7 mouse cellular contexts compared by ENCODE assay signal in genomic region chr8:125910365-125911228, GRCm38 (mm10). TPM values are rescaled to one million over a fixed set of nuclear protein-coding genes. Genes with fewer than 3 reads are reported as not detected.
DNase-seq lines count a peak whose midpoint lies in the region; ATAC-seq and TF ChIP-seq lines count a peak whose summit lies in the region.

Gene Map3k21 (plus strand): TSS chr8:125910450.

- H3K27ac ChIP-seq in ES-E14 (ENCODE audit: insufficient read depth, low read depth, low read length, poor library complexity, severe bottlenecking) = no peak within 1 kb of the TSS
- H3K27ac ChIP-seq in embryonic facial prominence, embryonic 13.5 days = no peak within 1 kb of the TSS
- H3K27ac ChIP-seq in liver, embryonic 15.5 days (replicated peaks) = no peak within 1 kb of the TSS

- H3K4me3 ChIP-seq in ES-E14 (ENCODE audit: insufficient read depth in 1 of 2, low read depth in 1 of 2, low read length in 2 of 2, poor library complexity in 1 of 2, severe bottlenecking in 1 of 2) = peak within 1 kb of the TSS; percentile 64 to 67
- H3K4me3 ChIP-seq in embryonic facial prominence, embryonic 13.5 days = peak within 1 kb of the TSS; percentile 57
- peak within 1 kb of the TSS; percentile 40 for H3K4me3 ChIP-seq in liver, embryonic 15.5 days (replicated peaks)

- H3K4me1 ChIP-seq in ES-E14 (ENCODE audit: control insufficient read depth in 2 of 2, insufficient read depth in 2 of 2, low read length in 2 of 2, poor library complexity in 1 of 2) = no peaks in the 10 kb centered on the region
- H3K4me1 ChIP-seq in embryonic facial prominence, embryonic 13.5 days = peaks cover 17% of the 10 kb centered on the region
- 0 out of 2 replicates have a peak, but pooled peaks cover 4% of the 10 kb centered on the region for H3K4me1 ChIP-seq in liver, embryonic 15.5 days (replicated peaks)

- H3K9ac ChIP-seq in ES-E14 (ENCODE audit: insufficient read depth, low read depth, low read length, poor library complexity, severe bottlenecking) = peak within 1 kb of the TSS; percentile 41; the same call in 1 of the 2 replicates
- peak within 1 kb of the TSS; percentile 64 for H3K9ac ChIP-seq in embryonic facial prominence, embryonic 13.5 days
- H3K9ac ChIP-seq in liver, embryonic 15.5 days = no peak within 1 kb of the TSS

- under 1% methylated on average over 93 of the region's 93 CpGs for WGBS in embryonic facial prominence, embryonic 13.5 days
- WGBS in liver, embryonic 15.5 days (ENCODE audit: insufficient replicate concordance) = 1% methylated on average over 91 of the region's 93 CpGs

- no peaks in the 10 kb centered on the region for H3K36me3 ChIP-seq in ES-E14 (ENCODE audit: control insufficient read depth, insufficient read depth, low read length, poor library complexity, severe bottlenecking)
- H3K36me3 ChIP-seq in embryonic facial prominence, embryonic 13.5 days = no peaks in the 10 kb centered on the region
- no peaks in the 10 kb centered on the region for H3K36me3 ChIP-seq in liver, embryonic 15.5 days (replicated peaks)

- peak; percentile 29 for ATAC-seq in Patski
- 0 out of 2 replicates have a peak, but pooled peaks have one; percentile 17 for ATAC-seq in embryonic facial prominence, embryonic 13.5 days (ENCODE audit: insufficient number of reproducible peaks, insufficient read depth, low FRiP score, low TSS enrichment, low read depth)
- no peak for ATAC-seq in liver, embryonic 15.5 days (ENCODE audit: insufficient read depth)

- in situ Hi-C loops in ES-E14 (cut with MboI; ENCODE audit: low sequenced_read_pairs in 2 of 2, unreplicated experiment in 2 of 2) (no loop called here), Patski (cut with MboI; ENCODE audit: low pct_unique_long_range_greater_than_20kb) (no loop called here)

- no peaks in the 10 kb centered on the region for H3K9me3 ChIP-seq in ES-E14 (ENCODE audit: control insufficient read depth, insufficient read depth, low read depth, low read length)
- no peaks in the 10 kb centered on the region for H3K9me3 ChIP-seq in embryonic facial prominence, embryonic 13.5 days
- no peaks in the 10 kb centered on the region for H3K9me3 ChIP-seq in liver, embryonic 15.5 days (replicated peaks)

- POLR2A ChIA-PET in Patski (lab: Charles Lee) = interaction anchor here (1.1 to 1.8 kb wide), 2 partner anchors 10 to 13 kb away, joined by 3 to 7 read pairs; no protein-coding TSS in a partner anchor

- no peak for TF ChIP-seq CTCF in Patski (IDR thresholded peaks at IDR 0.05)

- H3K4me2 ChIP-seq in embryonic facial prominence, embryonic 13.5 days = peak within 1 kb of the TSS; percentile 100
- H3K4me2 ChIP-seq in liver, embryonic 15.5 days = peak within 1 kb of the TSS; percentile 65

- CTCF ChIA-PET in Patski (lab: Charles Lee) = interaction anchor here (0.9 to 1.7 kb wide), 2 partner anchors 8 to 9 kb away, joined by 3 read pairs; no protein-coding TSS in a partner anchor

- DNase-seq in ES-E14 (ENCODE audit: low read depth, low spot score) (no peak), Patski (ENCODE audit: low read depth, low spot score) (no peak)
- DNase-seq in heart, postnatal 4 days = peak; percentile 39
- DNase-seq in retina, postnatal 1 day = peak; percentile 56
- no peak for DNase-seq in ovary, postnatal 10 days (ENCODE audit: low spot score)

- no peaks in the 10 kb centered on the region for H3K27me3 ChIP-seq in Patski
- peaks cover 73% of the 10 kb centered on the region for H3K27me3 ChIP-seq in embryonic facial prominence, embryonic 13.5 days
- H3K27me3 ChIP-seq in liver, embryonic 15.5 days = peaks cover 58% of the 10 kb centered on the region

TF ChIP-seq in ES-E14, 5 proteins besides CTCF, POLR2A, EP300 and RAD21:
- TF ChIP-seq ZC3H11A (IDR thresholded peaks at IDR 0.05; ENCODE audit: borderline replicate concordance, low read depth, low read length) (no peak), MAFK (IDR thresholded peaks at IDR 0.05; ENCODE audit: insufficient read depth, low read depth, low read length) (no peak), CHD2 (IDR thresholded peaks at IDR 0.05; ENCODE audit: low read depth, low read length) (no peak), ZNF384 (IDR thresholded peaks at IDR 0.05; ENCODE audit: low read depth, low read length) (no peak), HCFC1 (IDR thresholded peaks at IDR 0.05; ENCODE audit: borderline replicate concordance, insufficient read depth, low read length) (no peak)

RNA-seq across cellular contexts. Expression of gene Map3k21, which starts in this region (rescaled TPM):
- 0.04 and 0.11 TPM in 2 replicates for total RNA-seq in ES-E14 (2012; rRNA removed)
- polyA plus RNA-seq in Patski (2021) = 11.9 TPM
- 0.10 and 0.14 TPM in 2 replicates for polyA plus RNA-seq in embryonic facial prominence, embryonic 13.5 days (2015; fragmentation: Nextera tagmentation; extraction: Ambion mirVana)
- total RNA-seq in heart, postnatal 4 days (2021) = under 1 TPM; 0.36 TPM
- polyA plus RNA-seq in liver, embryonic 15.5 days (2015; fragmentation: Nextera tagmentation; extraction: Ambion mirVana) = 0.07 and 0.20 TPM in 2 replicates

Comparison
In these comparisons a context has a peak if more than half of its experiments do, and no peak if none do; other contexts are left out.
1. RNA of gene Map3k21 (polyA plus RNA-seq): 11.9 TPM in Patski (single experiment); 0.10 to 0.14 TPM in embryonic facial prominence, embryonic 13.5 days and 0.07 to 0.20 TPM in liver, embryonic 15.5 days; every median in the first group is over 10 times any median in the second.
2. Peak in ATAC-seq, H3K4me3 ChIP-seq, H3K9ac ChIP-seq and H3K4me2 ChIP-seq in embryonic facial prominence, embryonic 13.5 days; RNA of the gene not detected or under 1 TPM.
3. Peak in DNase-seq in heart, postnatal 4 days; RNA of the gene not detected or under 1 TPM.
4. Peak in every context shown above with its lines, with median percentiles within 50 percentile points of each other: H3K4me3 ChIP-seq.